Mouse (Mus musculus) hindbrain, postnatal 0 days (tissue): Measurements from ENCODE around the gene Adamts12. TPM values are rescaled to one million over a fixed set of nuclear protein-coding genes. Genes with fewer than 3 reads are reported as not detected.

Experiments used
- ATAC-seq: fragments of 200-750 bp; cut with Nextera tagmentation; 2 replicates; pipeline ENCODE4 v1.8.0; 2017; ENCODE audit warnings: mild to moderate bottlenecking, moderate TSS enrichment, moderate library complexity
- DNase-seq: peaks from one replicate; pipeline ENCODE4 v3.0.0-alpha.2; 2015; ENCODE audit warnings: low spot score
- H3K27ac ChIP-seq: fragments of 300-500 bp; sonication (generic); 2 replicates; pipeline ENCODE4 v1.5.1; 2014; ENCODE audit warnings: mild to moderate bottlenecking
- H3K27me3 ChIP-seq: fragments of 300-500 bp; sonication (generic); 2 replicates; pipeline ENCODE4 v1.6.1; 2014; ENCODE audit warnings: low read length, mixed read lengths; ENCODE audit not compliant: insufficient read depth
- H3K36me3 ChIP-seq: fragments of 300-500 bp; sonication (generic); 2 replicates; pipeline ENCODE4 v1.6.1; 2014; ENCODE audit warnings: low read length, mixed read lengths; ENCODE audit not compliant: insufficient read depth
- H3K4me1 ChIP-seq: fragments of 300-500 bp; sonication (generic); 2 replicates; pipeline ENCODE4 v1.6.1; 2014; ENCODE audit warnings: antibody characterized with exemption, low read length, mixed read lengths; ENCODE audit not compliant: insufficient read depth
- H3K4me2 ChIP-seq: fragments of 300-500 bp; sonication (generic); 2 replicates; pipeline ENCODE4 v1.6.1; 2014; ENCODE audit warnings: low read depth, mild to moderate bottlenecking, low read length, moderate library complexity, mixed read lengths
- H3K4me3 ChIP-seq: fragments of 300-500 bp; sonication (generic); 2 replicates; pipeline ENCODE4 v1.5.1; 2014; ENCODE audit warnings: low read length
- H3K9ac ChIP-seq: fragments of 300-500 bp; sonication (generic); replicated peaks from 2 replicates; pipeline ENCODE4 v1.6.1; 2014; ENCODE audit warnings: mild to moderate bottlenecking, low read length, moderate library complexity, mixed read lengths
- H3K9me3 ChIP-seq: fragments of 300-500 bp; sonication (generic); 2 replicates; pipeline ENCODE4 v1.6.1; 2016; ENCODE audit warnings: low read length, mixed read lengths
- CTCF ChIP-seq: IDR thresholded peaks from 2 replicates; pipeline ENCODE4 v1.5.1; 2016; ENCODE audit warnings: antibody characterized with exemption, control low read depth, low read depth
- WGBS: fragments of 180-500 bp; shearing (Covaris S2); extraction: QIAGEN DNeasy Blood & Tissue Kit; methylation state at CpG from one replicate; pipeline ENCODE4 v1.1.7; 2014; 5-methylcytosine and 5-hydroxymethylcytosine counted together
- polyA plus RNA-seq: library from polyadenylated mRNA; unstranded; fragments of >200 nt; fragmentation: Nextera tagmentation; extraction: Ambion mirVana; gene quantifications from 2 replicates; pipeline ENCODE4 v1.2.1, GENCODE M21; 2015
- total RNA-seq: library from RNA; depleted of rRNA; stranded (reverse); fragments of >200 nt; gene quantifications from 2 replicates; pipeline ENCODE4 v1.2.3, GENCODE M21; 2014

The Adamts12 gene
- total and polyA plus RNA-seq, 2 experiments from 2014 or later: 1.3 to 7.9 TPM

DNA sequence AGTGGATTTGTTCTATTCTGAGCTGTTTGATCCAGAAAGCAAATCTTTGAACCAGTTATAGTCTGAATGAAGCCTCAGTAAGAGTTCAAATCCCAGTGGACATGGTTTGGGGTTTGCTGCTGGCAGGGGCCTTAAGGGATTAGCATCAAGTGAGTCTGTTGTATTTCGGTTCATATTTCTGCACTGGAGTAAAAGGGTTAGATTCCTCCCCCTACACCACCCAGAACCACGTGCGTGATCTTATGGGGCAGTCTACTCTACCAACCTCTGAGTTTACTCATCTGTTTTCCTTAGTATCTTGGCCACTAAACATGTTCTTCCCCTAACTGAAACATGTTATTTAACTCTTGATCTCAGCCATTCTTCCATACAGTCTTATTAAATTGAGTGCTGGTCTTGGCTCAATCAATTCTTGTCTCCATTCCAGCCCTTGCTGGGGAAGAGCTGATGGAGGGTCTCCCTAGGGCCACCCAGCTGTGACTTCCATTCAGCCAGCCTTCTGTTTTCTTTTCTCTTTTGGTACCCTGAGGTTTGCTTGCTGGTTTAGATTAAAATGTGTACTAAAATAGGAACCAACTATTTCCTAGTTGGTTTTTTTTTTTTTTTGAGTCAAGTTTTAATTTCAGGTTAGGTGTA, 11.3 kb downstream of the Adamts12 start:
- no peak for DNase-seq
- 76% methylated on average over 3 of the region's 3 CpGs for WGBS
- no peaks in the 10 kb centered on the region for H3K27me3 ChIP-seq
- TF ChIP-seq CTCF: no peak
- H3K4me3 ChIP-seq: no peak overlapping the region
- H3K4me2 ChIP-seq: no peak overlapping the region
- ATAC-seq: no peak
- no peaks in the 10 kb centered on the region for H3K4me1 ChIP-seq
- no peak overlapping the region for H3K9ac ChIP-seq
- no peaks in the 10 kb centered on the region for H3K36me3 ChIP-seq
- H3K27ac ChIP-seq: no peak overlapping the region
- no peaks in the 10 kb centered on the region for H3K9me3 ChIP-seq

GRCm38 (mm10) chr15:11082961-11083569, 18.5 kb downstream of the Adamts12 start:
- no peaks in the 10 kb centered on the region for H3K36me3 ChIP-seq
- DNase-seq: peak; percentile 73
- no peak overlapping the region for H3K4me2 ChIP-seq
- no peaks in the 10 kb centered on the region for H3K9me3 ChIP-seq
- no peak overlapping the region for H3K4me3 ChIP-seq
- no peaks in the 10 kb centered on the region; the same call in 1 of the 2 replicates for H3K4me1 ChIP-seq
- 51% methylated on average over 8 of the region's 8 CpGs for WGBS
- no peak overlapping the region for H3K27ac ChIP-seq
- no peak overlapping the region for H3K9ac ChIP-seq
- no peaks in the 10 kb centered on the region for H3K27me3 ChIP-seq
- no peak for TF ChIP-seq CTCF
- peak; percentile 88 for ATAC-seq

- Histone ChIP-seq H3K4me1 (no peaks in the 10 kb centered on the region; the same call in 1 of the 2 replicates), H3K4me2 (no peak overlapping the region), H3K4me3 (no peak overlapping the region), H3K27me3 (no peaks in the 10 kb centered on the region), H3K36me3 (no peaks in the 10 kb centered on the region), H3K27ac (no peak overlapping the region), H3K9me3 (no peaks in the 10 kb centered on the region), H3K9ac (no peak overlapping the region)
- 80% methylated on average over 3 of the region's 3 CpGs for WGBS
- ATAC-seq (0 out of 2 replicates have a peak, but pooled peaks have one; percentile 7), DNase-seq (no peak)
- TF ChIP-seq CTCF: no peak
These were observed 19.1 kb downstream of the Adamts12 start for GRCm38 (mm10) chr15:11083678-11084077.

GRCm38 (mm10) chr15:11084241-11084992, 19.8 kb downstream of the Adamts12 start:
- Histone ChIP-seq H3K9me3 (no peaks in the 10 kb centered on the region), H3K27ac (no peak overlapping the region), H3K4me1 (no peaks in the 10 kb centered on the region; the same call in 1 of the 2 replicates), H3K27me3 (no peaks in the 10 kb centered on the region), H3K4me3 (no peak overlapping the region), H3K4me2 (no peak overlapping the region), H3K9ac (no peak overlapping the region), H3K36me3 (no peaks in the 10 kb centered on the region)
- peak; percentile 16 for DNase-seq
- no peak for TF ChIP-seq CTCF
- WGBS: 27% methylated on average over 9 of the region's 9 CpGs
- 0 out of 2 replicates have a peak, but pooled peaks have one; percentile 18 for ATAC-seq

GRCm38 (mm10) chr15:11084993-11085365, 20.4 kb downstream of the Adamts12 start:
- H3K4me2 ChIP-seq: no peak overlapping the region
- H3K9me3 ChIP-seq: no peaks in the 10 kb centered on the region
- H3K4me3 ChIP-seq: no peak overlapping the region
- H3K4me1 ChIP-seq: no peaks in the 10 kb centered on the region; the same call in 1 of the 2 replicates
- DNase-seq (no peak), ATAC-seq (no peak)
- H3K9ac ChIP-seq: no peak overlapping the region
- TF ChIP-seq CTCF: no peak
- WGBS: 40% methylated on average over 1 of the region's 1 CpGs
- H3K36me3 ChIP-seq: no peaks in the 10 kb centered on the region
- no peaks in the 10 kb centered on the region for H3K27me3 ChIP-seq
- no peak overlapping the region for H3K27ac ChIP-seq

DNA sequence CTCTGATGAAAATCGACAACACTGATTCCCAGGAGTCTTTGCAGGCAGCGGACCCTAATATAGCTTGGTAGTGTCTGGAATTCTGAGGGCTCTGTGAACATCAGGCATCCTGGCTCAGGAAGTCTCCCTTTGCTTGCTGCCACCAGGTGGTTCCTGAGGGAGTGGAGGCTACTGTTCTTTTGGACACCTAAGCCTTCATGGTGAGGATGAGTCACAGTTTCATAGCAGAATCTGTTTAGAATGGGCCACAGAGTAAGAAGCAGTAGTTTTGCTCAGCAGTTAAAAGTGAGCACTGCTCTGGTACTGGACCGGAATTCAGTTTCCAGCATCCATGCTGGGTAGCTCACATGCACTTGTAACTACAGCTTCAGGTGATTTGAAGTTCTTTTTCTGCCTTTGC, 24.9 kb downstream of the Adamts12 start:
- H3K4me1 ChIP-seq: no peaks in the 10 kb centered on the region
- no peaks in the 10 kb centered on the region for H3K9me3 ChIP-seq
- H3K4me3 ChIP-seq: no peak overlapping the region
- H3K4me2 ChIP-seq: no peak overlapping the region
- no peak overlapping the region for H3K27ac ChIP-seq
- no peaks in the 10 kb centered on the region for H3K36me3 ChIP-seq
- H3K27me3 ChIP-seq: no peaks in the 10 kb centered on the region
- ATAC-seq: no peak
- DNase-seq: no peak
- peak; percentile 13; the same call in 1 of the 2 replicates for TF ChIP-seq CTCF
- WGBS: 90% methylated on average over 3 of the region's 3 CpGs
- H3K9ac ChIP-seq: no peak overlapping the region
